Mouse (Mus musculus) heart, adult 11 months (tissue): ENCODE measurements at regions not wholly inside any gene's neighbourhood (a gene's known extent, or its start where the extent isn't known, plus 50 kb on each side); places are given as distances from the start of the nearest gene placed in this dataset.

ENCODE experiments used
- DNase-seq: peaks from one replicate; pipeline ENCODE4 v3.0.0; 2022

DNA sequence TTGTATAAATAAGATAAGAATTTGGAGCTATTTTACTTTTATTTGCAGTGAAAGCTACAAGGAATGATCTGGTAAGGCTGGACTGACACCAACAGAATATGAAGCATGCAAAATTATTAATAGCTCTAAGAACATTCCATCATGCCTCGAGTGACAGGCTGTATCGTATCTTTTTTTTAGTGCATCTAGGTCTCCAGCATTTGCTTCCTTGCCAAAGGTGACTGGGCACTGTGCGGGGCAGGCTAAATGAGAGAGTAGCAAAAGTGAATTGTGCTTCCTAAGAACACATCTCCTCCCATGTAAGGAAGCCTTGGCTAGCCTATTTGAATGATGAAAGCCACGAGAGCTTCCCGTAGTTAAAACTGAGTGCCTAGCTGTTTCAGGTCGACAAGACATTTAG, 261.5 kb upstream of the Ndst3 start:
- peak; percentile 88 for DNase-seq

DNA sequence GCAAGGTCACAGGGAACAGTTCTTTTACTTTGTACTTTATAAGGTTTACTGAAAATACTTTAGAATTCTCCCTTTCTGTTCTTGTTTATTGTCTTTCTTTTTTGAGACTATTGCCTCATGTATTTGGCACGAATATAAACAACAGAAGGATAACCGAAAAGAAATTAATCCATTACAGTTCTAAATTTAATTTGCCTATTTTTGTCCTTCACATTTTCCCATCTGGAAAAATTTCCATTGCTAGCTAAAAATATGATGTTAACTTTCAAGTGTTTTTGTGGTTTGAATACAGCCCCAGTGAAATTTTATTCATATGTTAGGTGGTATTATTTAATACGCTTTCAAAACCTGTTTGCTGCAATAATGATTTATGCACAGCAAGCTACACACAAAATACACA, 276.7 kb upstream of the Ndst3 start:
- DNase-seq: no peak

DNA sequence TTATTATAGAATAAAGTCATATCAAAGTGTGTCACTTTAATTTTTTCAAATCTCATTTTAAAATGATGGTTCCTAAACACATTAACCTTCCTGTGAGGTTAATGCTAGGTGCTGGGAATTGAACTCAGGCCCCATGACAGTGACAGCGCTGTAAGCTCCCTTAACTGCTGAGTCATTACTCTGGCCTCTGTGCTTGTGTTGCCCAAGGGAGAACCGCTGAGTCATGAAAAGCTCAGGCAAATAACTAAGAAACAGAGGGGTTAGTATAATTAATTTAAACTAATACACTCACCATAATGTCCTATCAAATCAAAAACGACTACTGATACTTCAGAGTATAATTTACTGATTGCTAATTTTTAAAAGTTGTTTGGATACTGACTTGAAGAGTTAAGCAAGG, 281.7 kb upstream of the Ndst3 start:
- DNase-seq: no peak

DNA sequence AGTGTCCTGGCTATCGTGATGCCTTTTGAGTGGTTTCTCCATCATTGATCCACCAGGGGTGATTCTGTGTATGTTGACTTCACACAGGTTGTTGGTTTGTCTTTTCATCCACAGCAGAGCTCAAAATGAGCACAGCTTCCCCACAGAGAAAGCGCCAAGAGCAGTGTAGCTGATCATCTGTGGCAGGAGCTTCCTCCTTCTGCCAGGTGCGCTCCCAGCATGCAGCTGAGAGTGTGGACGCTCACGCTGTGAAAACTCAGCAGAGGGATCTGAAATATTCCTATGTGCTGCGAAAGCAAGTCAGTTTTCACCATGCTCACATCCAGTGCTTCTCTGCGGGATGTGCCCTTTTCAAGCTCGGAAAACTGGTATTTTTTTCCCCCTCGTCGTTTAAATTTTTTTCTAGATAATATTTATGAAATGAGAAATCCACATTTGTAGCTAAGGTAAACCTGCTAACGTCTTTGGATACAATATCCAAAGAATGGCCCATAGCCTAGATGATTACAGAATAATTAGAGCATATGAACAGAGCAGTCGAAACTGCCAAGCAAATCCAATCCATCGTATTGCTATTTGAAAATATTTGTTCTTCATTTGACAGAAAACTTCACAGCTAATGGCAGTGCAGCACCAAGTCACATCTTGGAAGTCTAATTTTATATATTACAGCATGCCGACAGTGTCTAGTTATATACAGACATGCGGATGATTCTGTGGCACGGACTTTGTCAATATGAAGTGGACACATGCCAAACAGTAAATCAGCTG, 283.3 kb upstream of the Ndst3 start:
- no peak for DNase-seq

DNA sequence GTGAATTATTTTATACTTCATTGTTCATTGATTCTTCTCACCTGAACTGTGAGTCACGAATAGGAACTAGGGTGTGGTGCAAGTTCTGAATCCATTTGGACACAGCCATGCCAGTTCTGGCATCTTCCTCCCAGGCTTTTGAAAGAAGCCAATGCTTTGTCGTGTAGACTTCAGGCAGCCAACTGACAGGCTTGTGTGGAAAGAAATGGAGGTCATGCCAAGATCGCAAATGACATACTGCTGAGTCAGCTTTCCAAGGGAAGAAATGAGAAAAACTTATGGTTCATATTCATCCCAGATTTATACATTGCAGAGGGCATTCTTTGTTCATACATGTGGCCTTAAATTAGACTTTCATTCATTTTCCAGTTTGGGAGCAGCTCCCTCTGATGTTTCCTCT, 285.8 kb upstream of the Ndst3 start:
- no peak for DNase-seq

DNA sequence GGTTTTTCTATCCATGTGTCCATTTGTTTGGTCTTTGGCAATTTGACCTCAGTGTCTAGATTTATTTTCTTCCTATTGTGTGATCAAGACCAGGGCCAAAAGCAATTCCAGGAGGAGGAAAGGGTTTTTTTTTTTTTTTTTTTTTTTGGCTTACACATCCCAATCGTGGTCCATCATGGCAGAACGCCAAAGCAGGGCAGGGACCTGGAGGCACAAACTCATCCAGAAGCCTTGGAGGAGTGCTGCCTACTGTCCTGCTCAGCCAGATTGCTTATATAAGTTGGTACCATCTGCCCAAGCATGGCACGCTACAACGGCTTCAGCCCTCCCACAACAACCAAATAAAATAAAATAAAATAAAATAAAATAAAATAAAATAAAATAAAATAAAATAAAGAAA, 286.5 kb upstream of the Ndst3 start:
- DNase-seq: no peak

DNA sequence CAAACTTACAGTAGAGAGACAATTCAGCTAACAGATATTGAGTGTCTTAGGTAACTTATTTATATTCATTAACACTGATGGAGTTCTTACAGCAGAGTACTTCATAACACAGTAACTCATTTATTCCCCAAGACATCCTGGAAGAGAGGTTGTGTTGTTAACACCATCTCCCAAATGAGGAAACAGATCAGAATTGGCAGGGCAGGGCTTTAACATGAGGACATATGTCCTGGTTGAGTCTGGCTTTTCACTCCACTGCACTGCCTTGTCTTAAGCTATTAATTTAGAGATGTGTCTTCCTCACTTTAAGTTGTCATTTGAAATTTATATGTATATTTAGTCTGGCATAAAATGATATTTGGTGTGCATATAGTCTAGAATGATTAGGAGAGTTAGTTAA, 292.4 kb upstream of the Ndst3 start:
- no peak for DNase-seq

DNA sequence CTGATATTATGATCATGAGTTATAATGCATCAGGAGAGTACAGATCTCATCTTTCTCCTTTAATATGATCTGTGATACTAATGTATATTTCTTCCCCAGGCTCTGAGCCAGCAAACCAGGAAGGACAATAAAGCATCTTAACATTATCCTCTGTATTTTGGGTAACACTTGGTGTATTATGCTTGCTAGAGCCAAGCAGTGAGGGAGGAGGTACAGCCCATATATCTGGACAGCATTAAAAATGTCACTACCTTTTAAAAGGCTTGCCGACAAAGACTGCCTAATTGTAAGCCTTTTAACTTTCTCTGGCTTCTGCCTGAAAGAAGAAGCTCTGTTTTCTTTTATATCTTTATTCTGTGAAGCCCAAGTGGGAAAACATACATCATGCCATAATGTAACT, 292.9 kb upstream of the Ndst3 start:
- no peak for DNase-seq

DNA sequence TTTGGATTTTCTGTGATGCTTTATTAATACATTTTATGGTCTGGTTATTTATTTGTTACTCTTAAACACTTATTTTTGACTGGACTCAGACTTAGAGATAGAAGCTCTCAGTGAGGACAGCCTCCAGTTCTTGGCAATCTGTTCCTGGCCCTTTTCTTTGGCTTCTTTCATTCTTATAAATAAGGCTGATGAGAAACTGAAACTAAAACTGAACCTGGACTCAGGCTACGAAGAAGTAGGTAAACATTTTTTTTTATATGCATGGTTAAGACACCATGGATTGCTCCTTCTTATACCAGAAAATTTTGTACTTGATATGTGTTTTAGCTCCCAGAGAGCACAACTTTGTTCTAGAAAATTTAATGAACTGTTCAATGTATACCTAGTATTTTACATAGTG, 293.4 kb upstream of the Ndst3 start:
- DNase-seq: no peak

DNA sequence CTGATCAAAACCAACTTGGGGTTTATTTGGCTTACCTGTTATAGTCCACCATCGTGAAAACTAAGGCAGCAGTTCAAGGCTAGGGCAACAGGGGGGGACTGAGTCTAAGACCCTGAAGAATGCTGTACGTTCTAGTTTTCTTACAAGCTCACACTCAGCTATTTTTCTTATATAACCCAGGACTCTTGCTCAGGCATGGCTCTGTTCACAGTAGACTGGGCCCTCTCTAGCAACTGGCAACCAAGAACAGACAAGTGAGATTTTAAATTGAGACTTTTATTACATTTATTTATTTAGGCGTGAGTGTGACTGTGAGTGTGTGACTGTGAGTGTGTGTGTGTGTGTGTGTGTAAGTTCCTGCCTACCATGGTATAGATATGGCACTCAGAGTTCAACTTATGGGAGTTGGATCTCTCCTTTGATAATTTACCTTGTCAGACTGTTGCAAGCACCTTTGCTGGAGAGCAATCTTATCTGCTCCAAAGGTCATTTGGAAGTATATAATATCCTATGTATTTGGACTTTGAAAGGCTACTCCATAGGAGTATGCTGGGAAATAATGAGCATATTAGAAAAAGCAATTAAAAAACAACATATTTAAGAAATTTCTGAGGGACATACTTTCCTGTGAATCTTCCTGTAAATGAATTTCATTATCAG, 309.4 kb upstream of the Ndst3 start:
- DNase-seq: no peak

DNA sequence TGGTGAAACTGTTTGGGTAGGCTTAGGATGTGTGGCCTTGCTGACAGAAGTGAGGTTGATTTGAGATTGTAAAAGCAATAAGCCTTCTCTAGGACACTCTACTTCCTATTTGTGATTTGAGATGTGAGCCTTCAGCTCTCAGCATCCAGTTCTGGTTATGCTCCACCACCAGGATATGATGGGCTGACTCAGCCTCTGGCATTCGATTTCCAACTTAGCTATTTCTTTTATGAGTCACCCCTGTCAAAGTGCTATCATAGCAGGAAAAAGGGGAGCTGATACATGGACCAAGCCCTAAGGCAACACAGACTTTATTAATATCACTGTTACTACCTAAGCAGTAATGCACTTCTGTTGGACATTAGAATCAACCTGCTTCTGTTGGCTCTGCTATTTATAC, 310.2 kb upstream of the Ndst3 start:
- DNase-seq: no peak

DNA sequence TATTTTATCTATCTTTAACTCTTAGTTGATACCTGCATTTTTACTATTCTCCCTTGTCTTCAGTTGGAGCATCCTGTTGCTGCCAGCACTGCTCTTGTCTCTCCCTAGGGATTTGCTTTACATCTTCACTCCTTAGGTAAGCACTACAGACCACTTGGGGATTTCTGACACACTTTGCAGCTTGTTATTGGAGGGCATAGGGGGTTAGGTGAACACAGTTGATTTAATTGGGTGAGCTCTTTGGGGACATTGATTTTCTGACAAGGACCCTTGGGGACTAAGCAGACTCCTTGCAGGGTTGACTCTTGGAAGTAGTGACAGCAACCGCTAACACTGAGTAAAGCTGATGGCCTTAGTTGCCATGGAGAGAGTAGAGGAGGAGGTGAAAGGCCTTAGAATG, 309.0 kb upstream of the Tram1l1 start:
- no peak for DNase-seq

DNA sequence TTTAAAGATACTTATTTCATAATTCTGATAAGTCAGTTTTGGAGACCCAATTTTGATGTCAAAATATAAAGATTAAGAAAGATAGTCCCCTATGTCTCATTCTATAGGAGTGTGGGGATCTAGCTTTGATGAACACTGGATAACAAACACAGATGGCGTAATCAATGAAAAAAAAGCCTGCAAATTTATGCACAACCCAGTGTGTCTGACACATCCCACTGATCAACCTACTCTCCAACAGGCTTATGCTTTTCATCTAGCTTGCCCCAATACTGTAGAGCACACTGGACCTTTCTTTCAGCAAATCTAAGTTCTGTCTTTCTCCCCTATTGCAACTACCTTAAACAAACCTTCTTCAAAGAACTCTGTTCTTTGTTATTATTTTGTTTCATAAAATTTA, 302.0 kb upstream of the Tram1l1 start:
- no peak for DNase-seq

DNA sequence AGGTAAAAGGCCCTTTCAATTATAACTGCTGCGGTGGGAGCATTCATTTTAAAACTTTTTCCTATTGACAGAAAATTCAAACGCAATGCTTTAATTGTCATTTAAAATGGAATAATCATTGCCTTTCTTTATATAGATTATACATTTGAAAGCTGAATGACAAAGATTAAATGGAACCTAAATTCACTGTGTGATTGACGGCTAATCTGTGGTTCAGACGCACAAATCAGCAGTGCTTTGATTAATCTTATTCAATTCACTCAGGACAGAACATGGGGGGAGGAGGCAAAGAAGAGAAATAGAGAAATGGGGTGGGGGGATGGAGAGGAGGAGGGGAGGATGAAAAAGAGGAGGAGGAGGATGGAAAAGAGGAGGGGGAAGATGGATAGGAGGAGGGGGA, 294.5 kb upstream of the Tram1l1 start:
- no peak for DNase-seq

DNA sequence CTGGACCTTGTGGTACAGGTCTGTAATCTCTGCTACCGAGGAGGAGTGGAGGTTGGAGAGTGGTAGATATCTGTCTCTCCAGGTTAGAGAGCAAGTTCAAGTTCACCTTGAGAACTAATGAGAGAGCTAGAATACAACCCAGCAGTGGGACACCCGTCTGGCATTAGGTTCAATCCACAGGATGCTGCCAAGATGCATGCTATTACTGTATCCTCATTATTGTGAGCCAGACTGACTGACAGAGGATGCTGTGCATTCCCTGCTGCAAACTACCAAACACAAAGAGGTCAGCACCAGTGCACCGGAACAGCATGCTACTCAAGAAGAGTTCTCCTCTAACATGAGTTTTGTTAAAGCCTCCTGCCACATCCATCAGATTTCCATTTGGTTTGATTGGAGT, 253.6 kb upstream of the Tram1l1 start:
- DNase-seq: no peak

DNA sequence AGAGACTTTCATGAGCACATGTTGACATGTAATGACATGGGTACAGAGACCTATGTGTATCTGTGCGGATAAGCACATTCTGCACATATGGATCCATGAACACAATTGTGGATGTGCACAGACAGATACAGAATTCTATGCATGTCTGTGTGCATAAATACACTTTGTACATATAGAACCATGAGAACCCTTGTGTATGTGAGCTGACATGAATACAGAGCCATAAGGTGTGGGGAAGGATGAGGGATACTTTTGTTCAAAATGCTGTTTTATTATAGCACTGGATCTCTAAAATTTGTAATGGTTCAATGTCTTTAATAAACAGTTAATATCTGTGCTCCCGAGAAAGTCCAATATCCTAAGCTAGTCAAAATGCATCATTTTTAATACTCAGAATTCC, 253.1 kb upstream of the Tram1l1 start:
- no peak for DNase-seq

DNA sequence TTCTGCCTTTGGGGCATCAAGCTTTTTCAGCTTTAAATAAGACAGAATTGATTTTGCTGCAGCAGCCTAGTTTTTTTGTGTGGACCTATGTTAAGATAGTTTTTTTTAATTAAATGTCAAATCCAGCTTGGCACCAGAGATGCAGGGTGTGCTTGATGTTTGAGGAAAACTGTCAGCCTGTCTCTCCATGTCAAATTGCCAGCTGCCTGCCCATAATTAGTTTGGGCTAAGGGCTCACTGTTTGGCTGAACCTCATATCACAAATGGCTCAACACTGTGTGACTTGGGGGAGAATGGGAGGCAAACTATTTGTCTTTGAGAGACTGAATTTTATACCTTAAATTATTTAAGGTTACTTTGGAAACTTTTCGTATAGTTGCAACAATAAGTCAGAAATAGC, 252.7 kb upstream of the Tram1l1 start:
- DNase-seq: no peak

DNA sequence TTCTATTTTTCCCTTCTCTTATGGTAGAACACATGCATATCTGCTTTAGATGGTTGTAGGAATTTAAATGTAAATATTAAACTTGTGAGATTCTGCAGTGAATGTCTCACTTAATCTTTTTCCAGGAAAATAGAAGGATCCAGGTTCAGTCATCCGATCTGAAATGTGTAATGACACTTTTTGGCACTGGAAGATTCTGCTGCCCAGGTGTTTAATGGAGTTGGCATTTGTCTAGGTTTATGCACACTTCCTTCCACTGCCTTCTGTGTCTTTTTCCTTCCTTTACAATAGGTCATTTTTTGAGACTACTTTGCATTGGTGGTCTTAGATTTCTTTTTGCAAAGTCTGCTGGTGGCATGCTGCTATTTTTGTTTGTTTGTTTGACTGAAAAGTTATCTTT, 251.5 kb upstream of the Tram1l1 start:
- DNase-seq: no peak

DNA sequence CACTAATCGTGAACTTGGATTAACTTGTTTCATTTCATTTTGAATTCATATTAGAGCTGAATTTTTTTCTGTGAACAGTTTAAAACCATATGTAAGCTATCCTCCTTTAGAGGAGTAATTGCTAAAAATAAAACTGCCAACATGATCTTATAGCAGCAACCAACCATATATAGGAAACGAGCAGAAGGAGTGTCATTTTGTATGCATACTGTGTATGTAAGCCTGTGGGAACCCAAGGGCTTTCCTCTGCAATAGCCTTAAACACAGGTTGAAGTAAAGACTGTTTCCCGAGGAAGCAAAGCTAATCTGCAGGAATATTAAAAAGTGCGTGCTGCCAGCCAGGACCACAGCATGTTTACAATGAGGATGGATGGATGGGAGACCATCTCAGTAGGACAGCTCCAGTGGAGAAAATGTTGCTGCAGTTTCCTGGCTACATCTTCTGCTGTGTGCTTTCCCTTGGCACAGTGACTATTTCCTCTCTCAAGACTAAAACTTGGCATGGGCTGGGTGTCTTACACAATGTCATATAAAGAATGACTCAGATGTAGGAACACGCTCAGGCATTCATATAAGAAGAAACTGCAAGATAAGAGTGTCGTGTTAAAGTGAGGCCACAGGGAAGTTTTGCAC, 244.6 kb upstream of the Tram1l1 start:
- DNase-seq: no peak

DNA sequence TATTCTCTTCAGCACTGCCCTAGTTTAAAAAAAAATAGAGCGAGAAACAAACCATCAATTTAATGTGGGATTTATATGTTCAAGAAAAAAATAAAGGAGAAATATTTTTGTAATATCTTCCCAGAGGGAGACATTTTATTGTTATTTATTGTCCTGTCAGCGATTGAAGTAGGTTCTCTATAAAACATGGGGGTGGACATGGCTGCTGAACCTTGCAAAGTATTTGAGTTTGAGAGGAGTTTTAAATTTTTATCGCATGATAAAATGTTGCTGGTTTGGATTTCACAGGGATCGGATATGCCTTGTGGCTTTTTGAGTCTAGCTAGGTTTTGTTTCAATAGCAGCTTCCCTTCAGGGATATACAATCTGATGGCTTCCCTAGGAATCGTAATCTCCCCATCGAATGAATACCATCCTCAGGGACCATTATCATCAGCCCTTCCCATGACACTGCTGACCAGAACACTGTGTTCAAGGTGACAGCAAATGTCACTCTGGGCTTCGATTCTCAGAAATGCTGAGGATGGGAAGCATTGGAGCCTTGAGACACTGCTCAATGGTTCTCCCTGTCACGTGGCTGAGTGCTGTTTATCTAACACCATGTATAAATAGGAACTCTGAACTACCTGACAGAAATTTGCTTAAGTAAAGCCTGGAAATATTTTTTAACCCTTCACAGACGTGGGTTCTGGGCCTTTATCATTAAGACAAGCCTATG, 228.1 kb upstream of the Tram1l1 start:
- no peak for DNase-seq

DNA sequence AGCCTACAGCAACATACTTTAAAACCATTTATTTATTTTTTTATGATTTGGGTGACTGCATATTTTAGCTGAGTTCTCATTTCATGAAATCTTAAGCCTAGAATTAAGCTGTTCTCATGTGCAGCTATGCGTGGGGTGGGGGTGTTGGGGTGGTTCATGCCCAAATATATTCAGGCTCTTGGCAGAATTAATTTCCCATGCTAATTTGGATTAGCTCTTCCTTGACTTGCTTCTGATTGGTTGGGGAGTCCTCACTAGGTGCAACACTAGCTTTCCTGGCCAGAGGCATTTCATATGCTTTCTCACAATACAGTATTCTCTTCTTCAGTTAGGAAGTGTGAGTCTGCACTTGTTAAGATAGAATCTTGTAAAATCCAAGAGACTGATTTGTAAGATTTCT, 206.7 kb upstream of the Tram1l1 start:
- no peak for DNase-seq

DNA sequence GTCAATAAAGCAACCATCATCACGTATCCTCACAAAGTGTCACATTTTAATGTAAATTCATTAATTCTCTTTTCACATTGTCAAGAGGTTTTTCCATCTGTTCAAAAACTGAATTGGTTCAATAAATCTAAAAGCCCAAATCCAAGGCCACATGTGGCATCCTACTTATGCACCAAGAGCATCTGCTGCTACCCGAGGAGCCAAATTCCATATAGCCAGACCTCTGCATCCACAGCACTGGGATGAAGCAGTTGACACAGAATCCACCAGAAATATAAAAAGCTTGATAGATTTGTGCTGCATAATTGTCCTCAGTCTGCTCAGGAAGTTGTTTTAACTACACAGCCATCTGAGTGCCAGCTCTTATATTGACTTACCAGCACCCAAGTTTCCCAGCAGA, 164.4 kb upstream of the Tram1l1 start:
- no peak for DNase-seq

DNA sequence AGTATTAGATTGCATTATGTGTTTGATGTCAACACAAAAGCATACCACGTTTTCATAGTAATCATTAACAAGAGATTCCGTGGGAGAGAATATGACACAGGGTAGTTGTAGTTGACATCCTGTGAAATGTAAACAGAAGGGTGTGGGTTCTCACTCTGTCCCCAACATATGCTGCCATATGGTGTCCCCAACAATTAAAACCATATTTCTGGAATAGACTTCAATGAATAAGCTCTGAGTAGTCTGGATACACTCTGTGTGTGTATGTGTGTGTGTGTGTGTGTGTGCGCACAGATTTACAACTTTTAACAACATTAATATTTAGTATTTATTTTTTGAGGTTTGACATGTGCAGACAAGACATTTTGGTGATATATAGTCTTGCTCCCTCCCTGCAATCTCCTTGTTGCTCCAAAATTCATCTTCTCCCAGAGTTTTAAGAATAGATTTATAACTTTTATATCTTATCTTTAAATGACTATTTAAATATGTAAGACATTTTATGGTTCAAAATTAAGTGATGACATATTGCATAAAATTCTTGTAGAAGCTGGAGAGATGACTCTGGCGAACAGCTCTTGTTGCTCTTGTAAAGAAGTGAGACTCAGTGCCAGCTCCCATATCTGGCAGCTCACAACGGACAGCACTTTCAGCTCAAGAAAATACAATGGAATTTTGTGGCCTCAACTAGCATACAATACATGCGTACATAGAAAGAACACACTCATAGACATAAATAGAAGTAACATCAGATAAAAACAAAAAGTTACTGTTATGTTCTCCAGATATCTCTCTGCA, 162.6 kb upstream of the Tram1l1 start:
- DNase-seq: no peak
